Mouse (Mus musculus) cerebellum, adult (tissue): ENCODE results near the gene Arid1b.

Experiments used
- ATAC-seq: cut with Nextera tagmentation; 2 replicates; pipeline ENCODE4 v1.9.2; 2017; ENCODE audit warnings: mild to moderate bottlenecking, moderate library complexity, mixed read lengths; ENCODE audit not compliant: insufficient number of reproducible peaks, low FRiP score, low TSS enrichment

Arid1b gene

GRCm38 (mm10) chr17:5176315-5176714 is 182.2 kb downstream of the Arid1b start:
- ATAC-seq, result no peak

GRCm38 (mm10) chr17:5178534-5178933 is 184.4 kb downstream of the Arid1b start:
- no peak for ATAC-seq

GRCm38 (mm10) chr17:5179004-5179403 is 184.9 kb downstream of the Arid1b start:
- ATAC-seq, result no peak

- ATAC-seq, result no peak
These were observed 185.3 kb downstream of the Arid1b start for GRCm38 (mm10) chr17:5179412-5179811.

- ATAC-seq, result no peak
These were observed 185.9 kb downstream of the Arid1b start for GRCm38 (mm10) chr17:5179925-5180525.

- ATAC-seq, result no peak
These were observed 186.8 kb downstream of the Arid1b start for GRCm38 (mm10) chr17:5180925-5181324.

GRCm38 (mm10) chr17:5182493-5182892 is 188.4 kb downstream of the Arid1b start:
- no peak for ATAC-seq

- no peak for ATAC-seq
These were observed 191.4 kb downstream of the Arid1b start for GRCm38 (mm10) chr17:5185501-5185900.

- ATAC-seq, result no peak
These were observed 193.4 kb downstream of the Arid1b start for GRCm38 (mm10) chr17:5187546-5187945.

GRCm38 (mm10) chr17:5188400-5188799 is 194.3 kb downstream of the Arid1b start:
- no peak for ATAC-seq

- ATAC-seq, result peak; percentile 87
These were observed 195.6 kb downstream of the Arid1b start for GRCm38 (mm10) chr17:5189551-5190351.

- no peak for ATAC-seq
These were observed 196.2 kb downstream of the Arid1b start for GRCm38 (mm10) chr17:5190367-5190766.

GRCm38 (mm10) chr17:5194157-5194916 is 200.2 kb downstream of the Arid1b start:
- no peak for ATAC-seq

- ATAC-seq, result no peak
These were observed 201.3 kb downstream of the Arid1b start for GRCm38 (mm10) chr17:5195397-5195796.

GRCm38 (mm10) chr17:5196005-5196404 is 201.9 kb downstream of the Arid1b start:
- no peak for ATAC-seq

- no peak for ATAC-seq
These were observed 202.4 kb downstream of the Arid1b start for GRCm38 (mm10) chr17:5196508-5196907.

- no peak for ATAC-seq
These were observed 203.0 kb downstream of the Arid1b start for GRCm38 (mm10) chr17:5197083-5197482.

GRCm38 (mm10) chr17:5197765-5198164 is 203.6 kb downstream of the Arid1b start:
- ATAC-seq, result no peak

GRCm38 (mm10) chr17:5198252-5198651 is 204.1 kb downstream of the Arid1b start:
- 0 out of 2 replicates have a peak, but pooled peaks have one; percentile 7 for ATAC-seq

GRCm38 (mm10) chr17:5198811-5199210 is 204.7 kb downstream of the Arid1b start:
- no peak for ATAC-seq

GRCm38 (mm10) chr17:5200638-5201037 is 206.5 kb downstream of the Arid1b start:
- no peak for ATAC-seq
